Mouse (Mus musculus) cortical plate, adult 2 months (tissue): ENCODE data around the gene Sphk1.

ENCODE experiments used
- CTCF ChIP-seq: fragments of 200-500 bp; IDR thresholded peaks from 2 replicates; pipeline ENCODE4 v1.5.1; 2011; ENCODE audit warnings: mild to moderate bottlenecking, control low read depth, low read length; ENCODE audit not compliant: insufficient read depth; ENCODE audit errors: extremely low read depth
- POLR2A ChIP-seq: fragments of 200-500 bp; IDR thresholded peaks from 2 replicates; pipeline ENCODE4 v1.6.1; 2011; ENCODE audit warnings: mild to moderate bottlenecking, low read length, control low read depth; ENCODE audit not compliant: insufficient read depth; ENCODE audit errors: extremely low read depth

GRCm38 (mm10) chr11:116522046-116522445 lies 8.7 kb upstream of the Sphk1 start:
- no peak for TF ChIP-seq POLR2A
- TF ChIP-seq CTCF, result no peak
